Mouse (Mus musculus): Measurements from ENCODE around the gene Patl1. TPM values are rescaled to one million over a fixed set of nuclear protein-coding genes. Genes with fewer than 3 reads are reported as not detected.
"Not testable (repeated sequence)": the region's sequence is repeated elsewhere in the genome, so short reads cannot be mapped to it uniquely, and the experiment has no call there.

Gene Patl1
- polyA plus RNA-seq, 1 experiment from 2014 or later, result 22.9 TPM

DNA sequence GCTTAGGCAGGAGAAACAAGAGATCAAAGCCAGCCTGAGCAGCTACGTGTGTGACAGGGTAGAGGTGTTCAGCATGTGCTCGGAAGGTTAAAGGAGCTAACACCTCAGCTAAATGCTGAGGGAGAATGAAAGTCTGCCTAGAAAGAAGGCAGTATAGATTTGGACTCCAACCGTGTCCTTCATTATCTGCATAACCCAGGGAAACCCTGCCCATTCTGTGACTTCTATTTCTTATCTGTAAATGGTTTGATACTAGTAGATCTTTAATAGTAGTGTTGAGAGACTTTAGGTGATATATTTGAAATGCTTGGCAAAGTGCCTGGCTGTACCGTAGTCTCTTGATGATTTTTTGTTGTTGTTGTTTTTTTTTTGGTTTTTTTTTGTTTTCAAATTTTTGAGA, 63.5 kb downstream of the Patl1 start:
- Histone ChIP-seq H3K4me1 (ENCODE audit: control insufficient read depth, insufficient read depth, low read length) (peaks cover 8% of the 10 kb centered on the region; the same call in 1 of the 2 replicates), H3K27ac (ENCODE audit: low read depth, low read length) (peak overlapping the region; percentile 35; the same call in 1 of the 2 replicates), H3K4me3 (ENCODE audit: low read depth, low read length) (no peak overlapping the region), H3K27me3 (ENCODE audit: control insufficient read depth, insufficient read depth, low read length) (no peaks in the 10 kb centered on the region), H3K9ac (ENCODE audit: low read depth, low read length) (no peak overlapping the region), H3K4me2 (no peak overlapping the region), H3K36me3 (ENCODE audit: control insufficient read depth, insufficient read depth, low read length) (peaks cover 57% of the 10 kb centered on the region), H3K9me3 (replicated peaks; ENCODE audit: control insufficient read depth, low read length) (no peaks in the 10 kb centered on the region)
- 69% methylated on average over 4 of the region's 4 CpGs for WGBS (ENCODE audit: insufficient replicate concordance)
- no peak for ATAC-seq (replicated peaks; ENCODE audit: insufficient number of reproducible peaks, low FRiP score, low TSS enrichment)

DNA sequence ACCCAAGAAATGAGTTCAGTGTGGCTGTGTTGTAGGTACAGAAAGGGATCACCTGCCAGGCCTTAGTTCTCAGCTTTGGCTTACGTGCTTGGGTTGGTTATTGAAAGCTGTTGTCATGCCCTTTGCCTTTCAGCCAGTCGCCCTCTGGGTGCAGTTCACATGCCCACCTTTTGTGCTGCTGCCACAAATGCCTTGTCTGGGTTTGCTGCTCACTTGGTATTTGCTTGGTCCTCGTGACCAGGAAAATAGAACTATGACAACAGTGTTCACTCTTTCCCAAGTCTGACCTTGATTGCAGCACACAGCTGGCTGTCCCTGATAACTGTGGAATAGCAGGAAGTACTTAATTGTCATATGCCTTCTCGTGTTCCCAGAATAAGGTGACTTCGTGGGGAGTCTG, 65.2 kb downstream of the Patl1 start:
- Histone ChIP-seq H3K4me2 (no peak overlapping the region), H3K9me3 (replicated peaks; ENCODE audit: control insufficient read depth, low read length) (no peaks in the 10 kb centered on the region), H3K27ac (ENCODE audit: low read depth, low read length) (no peak overlapping the region), H3K4me3 (ENCODE audit: low read depth, low read length) (no peak overlapping the region), H3K4me1 (ENCODE audit: control insufficient read depth, insufficient read depth, low read length) (no peaks in the 10 kb centered on the region), H3K36me3 (ENCODE audit: control insufficient read depth, insufficient read depth, low read length) (peaks cover 54% of the 10 kb centered on the region), H3K27me3 (ENCODE audit: control insufficient read depth, insufficient read depth, low read length) (no peaks in the 10 kb centered on the region), H3K9ac (ENCODE audit: low read depth, low read length) (no peak overlapping the region)
- WGBS (ENCODE audit: insufficient replicate concordance), result 72% methylated on average over 5 of the region's 5 CpGs
- ATAC-seq (replicated peaks; ENCODE audit: insufficient number of reproducible peaks, low FRiP score, low TSS enrichment), result no peak

DNA sequence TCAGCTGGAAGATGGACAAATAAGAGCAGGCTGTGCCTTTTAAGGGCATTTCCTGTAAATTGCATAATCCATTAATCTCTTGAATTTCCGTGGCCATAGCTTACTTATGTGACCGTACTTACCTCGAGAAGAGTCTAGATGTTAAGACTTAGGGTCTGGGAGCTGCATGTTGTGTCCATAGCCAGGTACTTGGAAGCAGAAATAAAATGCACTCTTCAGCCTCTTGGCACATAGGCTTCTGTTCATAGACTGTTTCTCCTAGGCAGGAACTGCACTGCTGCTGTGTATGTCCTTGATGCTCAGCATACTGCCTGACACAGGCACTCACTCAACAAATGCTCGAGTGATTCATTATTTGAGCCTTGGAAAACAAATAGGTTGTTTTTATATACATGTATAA, 68.3 kb downstream of the Patl1 start:
- WGBS (ENCODE audit: insufficient replicate concordance), result 87% methylated on average over 4 of the region's 4 CpGs
- H3K4me2 ChIP-seq, result no peak overlapping the region
- no peaks in the 10 kb centered on the region for H3K27me3 ChIP-seq (ENCODE audit: control insufficient read depth, insufficient read depth, low read length)
- no peaks in the 10 kb centered on the region for H3K9me3 ChIP-seq (replicated peaks; ENCODE audit: control insufficient read depth, low read length)
- no peak overlapping the region for H3K9ac ChIP-seq (ENCODE audit: low read depth, low read length)
- no peak overlapping the region for H3K4me3 ChIP-seq (ENCODE audit: low read depth, low read length)
- peaks cover 46% of the 10 kb centered on the region for H3K36me3 ChIP-seq (ENCODE audit: control insufficient read depth, insufficient read depth, low read length)
- ATAC-seq (replicated peaks; ENCODE audit: insufficient number of reproducible peaks, low FRiP score, low TSS enrichment), result no peak
- H3K4me1 ChIP-seq (ENCODE audit: control insufficient read depth, insufficient read depth, low read length), result no peaks in the 10 kb centered on the region
- H3K27ac ChIP-seq (ENCODE audit: low read depth, low read length), result no peak overlapping the region

DNA sequence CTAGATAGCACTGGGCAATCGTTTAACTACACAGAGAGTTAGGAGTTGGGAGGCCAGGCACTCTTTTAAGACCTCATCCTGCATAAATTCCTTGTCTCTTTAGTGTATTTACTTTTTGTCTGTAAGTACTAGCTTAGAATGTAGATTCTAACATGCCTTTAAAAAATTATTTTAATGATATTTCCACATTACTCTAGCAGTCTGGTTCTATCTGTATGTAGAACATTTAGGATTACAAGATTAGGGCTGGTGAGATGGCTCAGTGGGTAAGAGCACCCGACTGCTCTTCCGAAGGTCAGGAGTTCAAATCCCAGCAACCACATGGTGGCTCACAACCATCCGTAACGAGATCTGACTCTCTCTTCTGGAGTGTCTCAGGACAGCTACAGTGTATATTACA, 72.4 kb downstream of the Patl1 start:
- peaks cover 39% of the 10 kb centered on the region for H3K36me3 ChIP-seq (ENCODE audit: control insufficient read depth, insufficient read depth, low read length)
- not testable (repeated sequence) for H3K27me3 ChIP-seq (ENCODE audit: control insufficient read depth, insufficient read depth, low read length); H3K27ac ChIP-seq (ENCODE audit: low read depth, low read length); H3K9ac ChIP-seq (ENCODE audit: low read depth, low read length); H3K9me3 ChIP-seq (replicated peaks; ENCODE audit: control insufficient read depth, low read length); H3K4me3 ChIP-seq (ENCODE audit: low read depth, low read length); ATAC-seq (replicated peaks; ENCODE audit: insufficient number of reproducible peaks, low FRiP score, low TSS enrichment); H3K4me2 ChIP-seq; H3K4me1 ChIP-seq (ENCODE audit: control insufficient read depth, insufficient read depth, low read length)
- WGBS (ENCODE audit: insufficient replicate concordance), result 80% methylated on average over 5 of the region's 5 CpGs

DNA sequence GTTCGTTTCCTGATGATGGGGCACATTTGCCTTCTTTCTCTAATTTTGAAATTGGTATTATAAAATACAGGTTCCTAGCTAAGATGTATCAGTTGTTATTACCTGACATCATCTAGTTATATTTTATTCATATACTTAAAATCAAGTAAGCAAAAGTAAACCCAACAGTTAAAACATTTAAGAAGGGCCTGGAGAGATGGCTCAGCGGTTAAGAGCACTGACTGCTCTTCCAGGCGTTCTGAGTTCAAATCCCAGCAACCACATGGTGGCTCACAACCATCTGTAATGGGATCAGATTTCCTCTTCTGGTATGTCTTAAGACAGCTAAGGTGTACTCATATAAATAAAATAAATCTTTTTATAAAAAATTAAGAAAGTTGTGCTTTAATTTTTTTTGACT, 75.6 kb downstream of the Patl1 start:
- Histone ChIP-seq H3K27me3 (ENCODE audit: control insufficient read depth, insufficient read depth, low read length) (no peaks in the 10 kb centered on the region), H3K9ac (ENCODE audit: low read depth, low read length) (no peak overlapping the region), H3K4me3 (ENCODE audit: low read depth, low read length) (no peak overlapping the region), H3K4me2 (no peak overlapping the region), H3K4me1 (ENCODE audit: control insufficient read depth, insufficient read depth, low read length) (no peaks in the 10 kb centered on the region), H3K9me3 (replicated peaks; ENCODE audit: control insufficient read depth, low read length) (no peaks in the 10 kb centered on the region), H3K27ac (ENCODE audit: low read depth, low read length) (no peak overlapping the region), H3K36me3 (ENCODE audit: control insufficient read depth, insufficient read depth, low read length) (peaks cover 45% of the 10 kb centered on the region)
- WGBS (ENCODE audit: insufficient replicate concordance), result 91% methylated on average over 3 of the region's 3 CpGs
- no peak for ATAC-seq (replicated peaks; ENCODE audit: insufficient number of reproducible peaks, low FRiP score, low TSS enrichment)

DNA sequence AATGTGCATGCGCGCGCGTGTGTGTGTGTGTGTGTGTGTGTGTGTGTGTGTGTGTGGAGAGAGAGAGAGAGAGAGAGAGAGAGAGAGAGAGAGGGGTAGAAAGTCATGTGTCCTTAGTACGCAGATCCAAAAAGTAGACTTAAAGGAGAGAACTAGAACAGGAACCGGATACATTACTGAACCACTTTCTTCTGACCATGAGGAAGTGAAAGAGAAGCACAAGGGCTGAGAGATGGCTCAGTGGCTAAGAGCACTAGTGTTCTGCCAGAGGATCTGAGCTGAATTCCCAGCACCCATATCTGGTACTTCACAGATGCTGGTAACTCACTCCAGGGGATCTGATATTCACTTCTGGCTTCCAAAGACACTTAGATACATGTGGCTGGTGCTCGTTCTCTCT, 77.1 kb downstream of the Patl1 start:
- WGBS (ENCODE audit: insufficient replicate concordance), result 95% methylated on average over 7 of the region's 7 CpGs
- no peaks in the 10 kb centered on the region for H3K9me3 ChIP-seq (replicated peaks; ENCODE audit: control insufficient read depth, low read length)
- H3K4me3 ChIP-seq (ENCODE audit: low read depth, low read length), result no peak overlapping the region
- no peaks in the 10 kb centered on the region for H3K4me1 ChIP-seq (ENCODE audit: control insufficient read depth, insufficient read depth, low read length)
- peaks cover 41% of the 10 kb centered on the region for H3K36me3 ChIP-seq (ENCODE audit: control insufficient read depth, insufficient read depth, low read length)
- no peak overlapping the region for H3K4me2 ChIP-seq
- no peak overlapping the region for H3K9ac ChIP-seq (ENCODE audit: low read depth, low read length)
- ATAC-seq (replicated peaks; ENCODE audit: insufficient number of reproducible peaks, low FRiP score, low TSS enrichment), result no peak
- H3K27me3 ChIP-seq (ENCODE audit: control insufficient read depth, insufficient read depth, low read length), result no peaks in the 10 kb centered on the region
- H3K27ac ChIP-seq (ENCODE audit: low read depth, low read length), result no peak overlapping the region

DNA sequence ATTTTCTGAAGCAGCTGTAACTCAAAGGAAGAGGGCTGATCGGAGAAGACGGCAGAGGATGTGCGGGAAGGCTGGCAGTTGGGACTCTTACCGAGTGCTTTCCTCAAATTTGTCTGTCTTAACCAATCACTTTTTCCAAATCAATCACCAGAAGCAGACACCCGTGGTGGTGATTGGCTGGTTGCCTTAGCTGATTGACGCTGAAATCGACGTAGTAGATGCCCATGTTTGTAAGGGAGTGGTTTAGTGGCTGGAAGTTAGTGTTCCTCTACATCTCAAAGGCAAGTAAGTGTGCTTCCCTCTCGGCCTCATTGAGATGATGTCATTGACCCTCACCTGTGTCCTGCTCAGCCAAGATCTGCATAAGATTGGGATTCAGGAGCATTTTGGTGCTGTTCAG, 79.8 kb downstream of the Patl1 start:
- H3K4me2 ChIP-seq, result no peak overlapping the region
- H3K9ac ChIP-seq (ENCODE audit: low read depth, low read length), result no peak overlapping the region
- no peak for ATAC-seq (replicated peaks; ENCODE audit: insufficient number of reproducible peaks, low FRiP score, low TSS enrichment)
- H3K4me3 ChIP-seq (ENCODE audit: low read depth, low read length), result no peak overlapping the region
- peaks cover 3% of the 10 kb centered on the region; the same call in 1 of the 2 replicates for H3K4me1 ChIP-seq (ENCODE audit: control insufficient read depth, insufficient read depth, low read length)
- no peak overlapping the region for H3K27ac ChIP-seq (ENCODE audit: low read depth, low read length)
- no peaks in the 10 kb centered on the region for H3K9me3 ChIP-seq (replicated peaks; ENCODE audit: control insufficient read depth, low read length)
- peaks cover 38% of the 10 kb centered on the region for H3K36me3 ChIP-seq (ENCODE audit: control insufficient read depth, insufficient read depth, low read length)
- 91% methylated on average over 9 of the region's 9 CpGs for WGBS (ENCODE audit: insufficient replicate concordance)
- H3K27me3 ChIP-seq (ENCODE audit: control insufficient read depth, insufficient read depth, low read length), result no peaks in the 10 kb centered on the region

DNA sequence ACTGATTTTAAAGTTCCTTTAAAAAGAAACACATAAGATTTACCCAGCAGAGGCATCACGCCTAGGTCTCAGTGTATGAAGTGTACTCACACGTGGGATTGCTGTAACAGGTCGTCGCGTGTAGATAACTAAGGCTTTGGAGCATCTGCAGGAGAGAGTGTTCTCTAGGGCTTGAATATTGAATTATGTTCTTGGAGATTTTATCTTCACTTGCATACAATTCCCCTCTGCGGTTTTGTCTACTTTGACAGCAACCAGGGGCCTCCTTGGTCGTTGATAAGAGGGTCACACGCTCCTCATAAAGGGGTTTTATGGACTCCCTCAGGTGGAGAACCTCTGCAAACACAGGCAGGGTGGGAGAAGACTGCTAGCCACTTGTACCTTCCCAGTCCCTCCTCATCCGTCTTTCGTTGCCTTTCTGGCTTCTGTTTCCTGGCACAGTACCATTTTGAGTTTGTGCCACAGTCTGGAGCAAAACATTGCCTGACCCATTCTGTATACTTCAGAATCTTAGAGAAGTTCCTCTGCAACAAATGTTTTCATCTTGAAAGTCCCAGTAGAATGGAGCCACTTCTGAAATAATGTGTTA, 80.3 kb downstream of the Patl1 start:
- no peak for ATAC-seq (replicated peaks; ENCODE audit: insufficient number of reproducible peaks, low FRiP score, low TSS enrichment)
- Histone ChIP-seq H3K27ac (ENCODE audit: low read depth, low read length) (no peak overlapping the region), H3K4me3 (ENCODE audit: low read depth, low read length) (no peak overlapping the region), H3K9me3 (replicated peaks; ENCODE audit: control insufficient read depth, low read length) (no peaks in the 10 kb centered on the region), H3K4me1 (ENCODE audit: control insufficient read depth, insufficient read depth, low read length) (peaks cover 3% of the 10 kb centered on the region; the same call in 1 of the 2 replicates), H3K27me3 (ENCODE audit: control insufficient read depth, insufficient read depth, low read length) (no peaks in the 10 kb centered on the region), H3K4me2 (no peak overlapping the region), H3K36me3 (ENCODE audit: control insufficient read depth, insufficient read depth, low read length) (peaks cover 35% of the 10 kb centered on the region), H3K9ac (ENCODE audit: low read depth, low read length) (no peak overlapping the region)
- WGBS (ENCODE audit: insufficient replicate concordance), result 84% methylated on average over 10 of the region's 10 CpGs

All from heart, embryonic 11.5 days (tissue).